Mouse (Mus musculus) CH12.LX (cell line): ENCODE results near the gene Tcea2. TPM values are rescaled to one million over a fixed set of nuclear protein-coding genes. Genes with fewer than 3 reads are reported as not detected.
A peak's percentile ranks its signal among the peaks of the same experiment; 100 is the strongest.

Experiments used
- DNase-seq: peaks from one replicate; pipeline ENCODE4 v3.0.0-alpha.2; 2013; ENCODE audit errors: extremely low read depth
- H3K27ac ChIP-seq: 2 replicates; pipeline ENCODE4 v1.5.1; 2012; ENCODE audit warnings: low read depth, mild to moderate bottlenecking, control low read depth, moderate library complexity; ENCODE audit not compliant: insufficient read depth
- H3K27me3 ChIP-seq: replicated peaks from 2 replicates; pipeline ENCODE3; 2012; ENCODE audit warnings: inconsistent platforms
- H3K36me3 ChIP-seq, 2 experiments: replicated peaks in 1 of 2; 2 replicates each; pipeline versions ENCODE3 to v1.6.1; 2012; ENCODE audit warnings: inconsistent platforms in 1 of 2, low read length in 1 of 2, mild to moderate bottlenecking in 1 of 2, mixed read lengths in 1 of 2, moderate library complexity in 1 of 2; ENCODE audit not compliant: control insufficient read depth in 1 of 2, insufficient read depth in 1 of 2
- H3K4me1 ChIP-seq, 2 experiments: 2 replicates each; pipeline ENCODE4 v1.6.1; 2012; ENCODE audit warnings: inconsistent platforms in 1 of 2, moderate library complexity in 1 of 2; ENCODE audit not compliant: insufficient read depth in 2 of 2, control insufficient read depth in 1 of 2
- H3K4me2 ChIP-seq: 2 replicates; pipeline ENCODE4 v1.6.1; 2012; ENCODE audit warnings: low read depth, mild to moderate bottlenecking, control low read depth; ENCODE audit not compliant: poor library complexity, insufficient read depth, severe bottlenecking
- H3K4me3 ChIP-seq, 3 experiments: fragments of 150-350 bp in 1 of 3; sonication (generic) in 1 of 3; replicated peaks in 1 of 3; 2 replicates each; pipeline versions ENCODE3 to v1.5.1; 2011 to 2012; ENCODE audit warnings: low read depth in 2 of 3, low read length in 2 of 3, mild to moderate bottlenecking in 2 of 3, moderate library complexity in 2 of 3, control low read depth in 1 of 3, improper control_type of control experiment in 1 of 3, inconsistent platforms in 1 of 3, mixed read lengths in 1 of 3; ENCODE audit not compliant: poor library complexity in 1 of 3
- H3K79me2 ChIP-seq: replicated peaks from 2 replicates; pipeline ENCODE4 v1.6.1; 2012; ENCODE audit warnings: mild to moderate bottlenecking, moderate library complexity; ENCODE audit not compliant: control insufficient read depth, poor library complexity, insufficient read depth, severe bottlenecking; ENCODE audit errors: extremely low read depth
- H3K9ac ChIP-seq: 2 replicates; pipeline ENCODE4 v1.6.1; 2012; ENCODE audit warnings: low read depth, mild to moderate bottlenecking, control low read depth, moderate library complexity; ENCODE audit not compliant: insufficient read depth
- H3K9me3 ChIP-seq: replicated peaks from 2 replicates; pipeline ENCODE3; 2012; ENCODE audit warnings: low read length, inconsistent platforms, mixed read lengths
- BHLHE40 ChIP-seq: IDR thresholded peaks from 2 replicates; pipeline ENCODE4 v1.6.1; 2011; ENCODE audit warnings: mild to moderate bottlenecking, low read depth, low read length, improper control_type of control experiment
- CHD2 ChIP-seq: IDR thresholded peaks from 2 replicates; pipeline ENCODE4 v1.6.1; 2011; ENCODE audit warnings: low read length, improper control_type of control experiment
- ELF1 ChIP-seq: IDR thresholded peaks from 2 replicates; pipeline ENCODE4 v1.6.1; 2014; ENCODE audit warnings: low read depth, mild to moderate bottlenecking, inconsistent platforms, low read length, improper control_type of control experiment
- ETS1 ChIP-seq: conservative IDR thresholded peaks from 2 replicates; pipeline ENCODE4 v1.6.1; 2012; ENCODE audit warnings: low read depth, mild to moderate bottlenecking, inconsistent platforms, low read length, improper control_type of control experiment, moderate library complexity
- MAX ChIP-seq: IDR thresholded peaks from 2 replicates; pipeline ENCODE4 v1.6.1; 2011; ENCODE audit warnings: low read length, improper control_type of control experiment
- MEF2A ChIP-seq: IDR thresholded peaks from 2 replicates; pipeline ENCODE4 v1.6.1; 2014; ENCODE audit warnings: low read depth, mild to moderate bottlenecking, inconsistent platforms, low read length, improper control_type of control experiment, borderline replicate concordance
- NELFE ChIP-seq: IDR thresholded peaks from 2 replicates; pipeline ENCODE4 v1.6.1; 2011; ENCODE audit warnings: low read depth, low read length, improper control_type of control experiment
- NRF1 ChIP-seq: IDR thresholded peaks from 2 replicates; pipeline ENCODE4 v1.6.1; 2014; ENCODE audit warnings: low read depth, mild to moderate bottlenecking, inconsistent platforms, low read length, improper control_type of control experiment, moderate library complexity
- POLR2A ChIP-seq: IDR thresholded peaks from 2 replicates; pipeline ENCODE4 v1.6.1; 2011; ENCODE audit warnings: low read depth, mild to moderate bottlenecking, improper control_type of control experiment, low read length
- RCOR1 ChIP-seq: conservative IDR thresholded peaks from 2 replicates; pipeline ENCODE4 v1.6.1; 2012; ENCODE audit warnings: low read depth, mild to moderate bottlenecking, inconsistent platforms, low read length, improper control_type of control experiment
- SMC3 ChIP-seq: IDR thresholded peaks from 2 replicates; pipeline ENCODE4 v1.6.1; 2011; ENCODE audit warnings: low read depth, low read length, improper control_type of control experiment
- TBP ChIP-seq: conservative IDR thresholded peaks from 2 replicates; pipeline ENCODE4 v1.6.1; 2011; ENCODE audit warnings: low read depth, low read length, improper control_type of control experiment
- TCF12 ChIP-seq: IDR thresholded peaks from 2 replicates; pipeline ENCODE4 v1.6.1; 2014; ENCODE audit warnings: low read depth, mild to moderate bottlenecking, inconsistent platforms, low read length, improper control_type of control experiment
- UBTF ChIP-seq: IDR thresholded peaks from 2 replicates; pipeline ENCODE4 v1.6.1; 2012; ENCODE audit warnings: low read depth, mild to moderate bottlenecking, inconsistent platforms, low read length, improper control_type of control experiment, moderate library complexity
- USF2 ChIP-seq: conservative IDR thresholded peaks from 2 replicates; pipeline ENCODE4 v1.6.1; 2011; ENCODE audit warnings: low read depth, low read length, improper control_type of control experiment
- dilution Hi-C: fragments of 300-500 bp; cut with MboI; formaldehyde crosslinking; loops from 2 replicates; pipeline ENCODE4 v1.14.3; 2020; ENCODE audit warnings: low sequenced_read_pairs; ENCODE audit not compliant: extremely low pct_unique_long_range_greater_than_20kb, extremely low pct_ligation_motif_present
- in situ Hi-C: fragments of 300-500 bp; cut with MboI; formaldehyde crosslinking; loops from 3 replicates; pipeline ENCODE4 v1.14.3; 2019; ENCODE audit warnings: low sequenced_read_pairs, low pct_ligation_motif_present, low pct_unique_long_range_greater_than_20kb, mixed read lengths
- polyA plus RNA-seq: library from polyadenylated mRNA; unstranded; fragments of >175 nt; gene quantifications from 2 replicates; pipeline ENCODE4 v1.2.1, GENCODE M21; 2012; ENCODE audit warnings: low read depth; ENCODE audit not compliant: insufficient read length
- total RNA-seq, 2 experiments: library from RNA; depleted of rRNA; stranded (reverse); fragments of 300-350 nt in 1 of 2; fragments of >200 nt in 1 of 2; gene quantifications; 2 replicates each; pipeline ENCODE4 v1.2.3; 2012 to 2014

Tcea2 gene
- total and polyA plus RNA-seq, 3 experiments, result 8.8 to 14.4 (median 9.2) TPM

DNA sequence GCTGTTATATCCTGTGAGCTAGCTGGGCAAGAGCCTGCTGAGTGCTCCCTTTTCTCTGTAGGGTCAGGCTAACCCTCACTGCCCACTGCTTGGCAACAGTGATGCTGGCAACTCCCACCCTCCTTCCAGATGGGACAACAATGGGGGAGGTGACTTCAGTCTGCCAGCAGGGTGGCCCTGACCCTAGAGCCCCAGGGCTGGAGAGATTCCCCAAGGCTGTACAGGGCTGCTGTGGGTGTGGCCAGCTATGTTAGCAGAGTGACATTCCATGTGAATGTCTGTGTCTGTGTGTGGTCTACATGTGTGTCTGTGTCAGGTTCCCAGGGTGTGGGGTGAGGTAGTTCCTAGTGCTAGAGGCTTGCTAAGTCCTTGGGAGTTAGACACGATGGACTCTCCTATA, 6.6 kb upstream of the Tcea2 start:
- Histone ChIP-seq H3K36me3 (no peaks in the 10 kb centered on the region), H3K4me1 (peaks cover 8 to 17% of the 10 kb centered on the region in 2 experiments; a peak in 3 of 4 replicates)
- dilution Hi-C loops, result no loop called here
- TF ChIP-seq NRF1, result no peak
- TF ChIP-seq TCF12, result no peak
- TF ChIP-seq, all 38 proteins: peak for 0
- Histone ChIP-seq H3K4me2 (no peak overlapping the region), H3K27me3 (peaks cover 9% of the 10 kb centered on the region), H3K9ac (no peak overlapping the region), H3K79me2 (no peaks in the 10 kb centered on the region), H3K4me3 (no peak overlapping the region), H3K9me3 (peaks cover 7% of the 10 kb centered on the region), H3K27ac (no peak overlapping the region)
- in situ Hi-C loops, result no loop called here
- no peak for DNase-seq

DNA sequence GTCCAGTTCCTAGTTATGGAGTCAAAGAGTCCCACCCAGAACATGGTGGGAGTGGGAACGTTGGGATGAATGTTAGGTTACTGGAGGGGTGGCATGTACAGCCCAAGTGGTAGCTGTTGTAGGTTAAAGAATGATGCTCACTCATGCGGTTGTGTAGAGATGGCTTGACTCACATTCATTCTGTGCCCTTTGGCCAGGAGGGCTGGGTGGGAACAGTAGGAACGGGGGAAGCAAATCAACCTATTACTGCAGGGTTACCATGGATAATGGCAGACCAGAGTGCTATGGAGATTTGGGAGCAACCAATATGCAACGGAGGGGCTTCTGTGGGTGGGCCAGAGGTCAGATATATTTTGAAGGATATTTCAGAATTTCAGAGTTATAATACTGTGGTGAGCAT, 5.2 kb upstream of the Tcea2 start:
- Histone ChIP-seq H3K27me3 (peaks cover 9% of the 10 kb centered on the region), H3K27ac (no peak overlapping the region), H3K79me2 (no peaks in the 10 kb centered on the region), H3K4me1 (peaks cover 12 to 24% of the 10 kb centered on the region in 2 experiments; a peak in 3 of 4 replicates), H3K9ac (no peak overlapping the region), H3K4me3 (no peak overlapping the region), H3K36me3 (no peaks in the 10 kb centered on the region), H3K4me2 (no peak overlapping the region), H3K9me3 (peaks cover 7% of the 10 kb centered on the region)
- no peak for DNase-seq
- dilution Hi-C loops (no loop called here), in situ Hi-C loops (loop anchor here (5.0 kb wide), 1 partner anchor 33 kb away; no protein-coding TSS in a partner anchor)
- TF ChIP-seq BHLHE40, result no peak
- no peak for TF ChIP-seq TBP
- TF ChIP-seq UBTF, result no peak
- TF ChIP-seq USF2, result no peak
- TF ChIP-seq MEF2A, result no peak

DNA sequence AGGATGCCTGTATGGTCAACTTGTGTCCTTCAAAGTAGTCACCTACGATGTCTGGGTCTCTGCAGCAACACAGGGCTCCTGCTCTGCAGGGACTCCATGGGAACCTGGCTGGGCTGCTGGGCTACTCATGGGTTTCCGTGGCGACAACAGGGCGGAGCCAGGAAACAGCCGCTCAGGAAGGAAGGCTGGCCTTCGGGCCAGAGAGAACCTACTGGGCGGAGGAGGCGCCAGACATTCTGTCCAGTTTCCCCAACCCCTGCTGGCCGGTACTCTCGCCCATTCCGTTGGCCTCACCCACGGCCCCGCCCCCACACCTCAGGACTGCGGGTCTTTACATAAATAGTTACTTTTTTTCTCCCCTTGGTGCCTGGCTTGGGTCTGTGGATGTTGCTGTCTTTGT, 4.7 kb upstream of the Tcea2 start:
- H3K4me3 ChIP-seq, result no peak overlapping the region
- H3K27ac ChIP-seq, result no peak overlapping the region
- no peak for DNase-seq
- dilution Hi-C loops, result no loop called here
- TF ChIP-seq ETS1, result no peak
- TF ChIP-seq ELF1, result 0 out of 2 replicates have a peak, but pooled peaks have one; percentile 43
- TF ChIP-seq POLR2A, result 0 out of 2 replicates have a peak, but pooled peaks have one; percentile 22
- TF ChIP-seq RCOR1, result no peak
- TF ChIP-seq CHD2, result no peak
- no peak for TF ChIP-seq MAX
- no peak for TF ChIP-seq NELFE
- no peak for TF ChIP-seq SMC3
- peaks cover 12 to 24% of the 10 kb centered on the region in 2 experiments; a peak in 3 of 4 replicates for H3K4me1 ChIP-seq
- no peak overlapping the region for H3K9ac ChIP-seq
- peaks cover 9% of the 10 kb centered on the region for H3K27me3 ChIP-seq
- in situ Hi-C loops, result loop anchor here (5.0 kb wide), 1 partner anchor 33 kb away; no protein-coding TSS in a partner anchor
- no peaks in the 10 kb centered on the region for H3K36me3 ChIP-seq
- H3K4me2 ChIP-seq, result peak overlapping the region; percentile 45
- H3K79me2 ChIP-seq, result no peaks in the 10 kb centered on the region
- H3K9me3 ChIP-seq, result peaks cover 7% of the 10 kb centered on the region
